Mouse (Mus musculus) kidney, embryonic 16.5 days (tissue): ENCODE measurements around the gene Hhex. TPM values are rescaled to one million over a fixed set of nuclear protein-coding genes. Genes with fewer than 3 reads are reported as not detected.

Source experiments
- ATAC-seq: fragments of 200-750 bp; cut with Nextera tagmentation; 2 replicates; pipeline ENCODE4 v1.8.0; 2017; ENCODE audit warnings: moderate TSS enrichment; ENCODE audit not compliant: low FRiP score, low TSS enrichment
- H3K27ac ChIP-seq: fragments of 300-500 bp; sonication (generic); 2 replicates; pipeline ENCODE4 v1.5.1; 2014; ENCODE audit warnings: low read length
- H3K27me3 ChIP-seq: fragments of 300-500 bp; sonication (generic); 2 replicates; pipeline ENCODE4 v1.6.1; 2014; ENCODE audit warnings: low read length, control low read depth, mixed read lengths; ENCODE audit not compliant: insufficient read depth
- H3K36me3 ChIP-seq: fragments of 300-500 bp; sonication (generic); 2 replicates; pipeline ENCODE4 v1.6.1; 2014; ENCODE audit warnings: low read length, control low read depth, mixed read lengths; ENCODE audit not compliant: insufficient read depth
- H3K4me1 ChIP-seq: fragments of 300-500 bp; sonication (generic); 2 replicates; pipeline ENCODE4 v1.6.1; 2014; ENCODE audit warnings: low read length, control low read depth, mixed read lengths; ENCODE audit not compliant: insufficient read depth
- H3K4me2 ChIP-seq: fragments of 300-500 bp; sonication (generic); replicated peaks from 2 replicates; pipeline ENCODE4 v1.6.1; 2014; ENCODE audit warnings: low read depth, low read length
- H3K4me3 ChIP-seq: fragments of 300-500 bp; sonication (generic); 2 replicates; pipeline ENCODE4 v1.5.1; 2014; ENCODE audit warnings: mild to moderate bottlenecking, low read length
- H3K9ac ChIP-seq: fragments of 300-500 bp; sonication (generic); replicated peaks from 2 replicates; pipeline ENCODE4 v1.6.1; 2014; ENCODE audit warnings: low read length
- H3K9me3 ChIP-seq: fragments of 300-500 bp; sonication (generic); 2 replicates; pipeline ENCODE4 v1.6.1; 2016; ENCODE audit warnings: low read length, control low read depth
- WGBS: fragments of 180-500 bp; shearing (Covaris S2); extraction: QIAGEN DNeasy Blood & Tissue Kit; methylation state at CpG from one replicate; pipeline ENCODE4 v1.1.7; 2014; 5-methylcytosine and 5-hydroxymethylcytosine counted together
- polyA plus RNA-seq: library from polyadenylated mRNA; unstranded; fragments of >200 nt; fragmentation: Nextera tagmentation; extraction: Ambion mirVana; gene quantifications from 2 replicates; pipeline ENCODE4 v1.2.1, GENCODE M21; 2015

Hhex gene
- 16.2 and 17.9 TPM in 2 replicates for polyA plus RNA-seq

- Histone ChIP-seq H3K4me1 (peaks cover 15% of the 10 kb centered on the region), H3K4me2 (peak within 1 kb of the TSS; percentile 66), H3K27me3 (peaks cover 90% of the 10 kb centered on the region), H3K9ac (peak within 1 kb of the TSS; percentile 69), H3K36me3 (no peaks in the 10 kb centered on the region), H3K27ac (peak within 1 kb of the TSS; percentile 90), H3K9me3 (peaks cover 2% of the 10 kb centered on the region; the same call in 1 of the 2 replicates), H3K4me3 (peak within 1 kb of the TSS; percentile 59)
- ATAC-seq: peak; percentile 81
- under 1% methylated on average over 65 of the region's 79 CpGs for WGBS
These were observed at the start of gene Hhex for GRCm38 (mm10) chr19:37434263-37434951. Gene Hhex, plus strand, starts transcription at chr19:37434810.

- no peak overlapping the region for H3K4me2 ChIP-seq
- H3K27me3 ChIP-seq: no peaks in the 10 kb centered on the region
- 80% methylated on average over 3 of the region's 3 CpGs for WGBS
- ATAC-seq: no peak
- no peaks in the 10 kb centered on the region for H3K4me1 ChIP-seq
- H3K9ac ChIP-seq: no peak overlapping the region
- H3K27ac ChIP-seq: no peak overlapping the region
- peaks cover 35% of the 10 kb centered on the region for H3K36me3 ChIP-seq
- no peaks in the 10 kb centered on the region for H3K9me3 ChIP-seq
- no peak overlapping the region for H3K4me3 ChIP-seq
These were observed 48.5 kb upstream of the Hhex start for GRCm38 (mm10) chr19:37386126-37386525.

GRCm38 (mm10) chr19:37391869-37392268 lies 42.7 kb upstream of the Hhex start:
- 90% methylated on average over 3 of the region's 3 CpGs for WGBS
- no peak overlapping the region for H3K9ac ChIP-seq
- no peak overlapping the region for H3K4me3 ChIP-seq
- no peaks in the 10 kb centered on the region for H3K9me3 ChIP-seq
- no peak for ATAC-seq
- peaks cover 45% of the 10 kb centered on the region for H3K36me3 ChIP-seq
- no peaks in the 10 kb centered on the region for H3K4me1 ChIP-seq
- H3K27ac ChIP-seq: no peak overlapping the region
- H3K27me3 ChIP-seq: no peaks in the 10 kb centered on the region
- no peak overlapping the region for H3K4me2 ChIP-seq

GRCm38 (mm10) chr19:37396279-37396678 lies 38.3 kb upstream of the Hhex start:
- no peak overlapping the region for H3K4me3 ChIP-seq
- H3K27me3 ChIP-seq: no peaks in the 10 kb centered on the region
- no peaks in the 10 kb centered on the region for H3K4me1 ChIP-seq
- no peak overlapping the region for H3K27ac ChIP-seq
- no peak for ATAC-seq
- H3K9me3 ChIP-seq: no peaks in the 10 kb centered on the region
- H3K36me3 ChIP-seq: peaks cover 49% of the 10 kb centered on the region
- no peak overlapping the region for H3K4me2 ChIP-seq
- H3K9ac ChIP-seq: no peak overlapping the region
- 96% methylated on average over 3 of the region's 3 CpGs for whole genome bisulfite sequencing

GRCm38 (mm10) chr19:37400936-37401335 lies 33.7 kb upstream of the Hhex start:
- Histone ChIP-seq H3K4me3 (no peak overlapping the region), H3K4me2 (no peak overlapping the region), H3K27me3 (no peaks in the 10 kb centered on the region), H3K9ac (no peak overlapping the region), H3K36me3 (peaks cover 47% of the 10 kb centered on the region), H3K27ac (no peak overlapping the region), H3K4me1 (no peaks in the 10 kb centered on the region), H3K9me3 (no peaks in the 10 kb centered on the region)
- no peak for ATAC-seq
- 62% methylated on average over 6 of the region's 6 CpGs for WGBS

- peaks cover 47% of the 10 kb centered on the region for H3K36me3 ChIP-seq
- H3K27me3 ChIP-seq: no peaks in the 10 kb centered on the region
- no peaks in the 10 kb centered on the region for H3K9me3 ChIP-seq
- no peak overlapping the region for H3K4me2 ChIP-seq
- 85% methylated on average over 4 of the region's 4 CpGs for WGBS
- no peak overlapping the region for H3K4me3 ChIP-seq
- H3K27ac ChIP-seq: no peak overlapping the region
- H3K9ac ChIP-seq: no peak overlapping the region
- no peak for ATAC-seq
- H3K4me1 ChIP-seq: no peaks in the 10 kb centered on the region
These were observed 16.3 kb upstream of the Hhex start for GRCm38 (mm10) chr19:37418294-37418693.

- no peak overlapping the region for H3K4me3 ChIP-seq
- no peak overlapping the region for H3K9ac ChIP-seq
- H3K4me1 ChIP-seq: no peaks in the 10 kb centered on the region
- peaks cover 45% of the 10 kb centered on the region for H3K36me3 ChIP-seq
- no peaks in the 10 kb centered on the region for H3K9me3 ChIP-seq
- H3K27me3 ChIP-seq: no peaks in the 10 kb centered on the region
- ATAC-seq: no peak
- H3K4me2 ChIP-seq: no peak overlapping the region
- no peak overlapping the region for H3K27ac ChIP-seq
- WGBS: 55% methylated on average over 3 of the region's 3 CpGs
These were observed 15.0 kb upstream of the Hhex start for GRCm38 (mm10) chr19:37419613-37420012.

GRCm38 (mm10) chr19:37428589-37428988 lies 6.0 kb upstream of the Hhex start:
- Histone ChIP-seq H3K4me3 (no peak overlapping the region), H3K9me3 (peaks cover 2% of the 10 kb centered on the region; the same call in 1 of the 2 replicates), H3K9ac (no peak overlapping the region), H3K4me2 (no peak overlapping the region), H3K36me3 (peaks cover under 1% of the 10 kb centered on the region; the same call in 1 of the 2 replicates), H3K27ac (no peak overlapping the region), H3K4me1 (0 out of 2 replicates have a peak, but pooled peaks cover 1% of the 10 kb centered on the region), H3K27me3 (peaks cover 51% of the 10 kb centered on the region)
- no peak for ATAC-seq
- 68% methylated on average over 5 of the region's 5 CpGs for WGBS

- H3K4me3 ChIP-seq: no peak overlapping the region
- peaks cover 2% of the 10 kb centered on the region; the same call in 1 of the 2 replicates for H3K9me3 ChIP-seq
- H3K36me3 ChIP-seq: no peaks in the 10 kb centered on the region
- no peak overlapping the region for H3K27ac ChIP-seq
- no peak overlapping the region for H3K4me2 ChIP-seq
- peaks cover 15% of the 10 kb centered on the region for H3K4me1 ChIP-seq
- 90% methylated on average over 11 of the region's 11 CpGs for WGBS
- peaks cover 78% of the 10 kb centered on the region for H3K27me3 ChIP-seq
- H3K9ac ChIP-seq: no peak overlapping the region
- ATAC-seq: no peak
These were observed 3.4 kb upstream of the Hhex start for GRCm38 (mm10) chr19:37431139-37431756.
